Mouse (Mus musculus): ENCODE measurements around the gene Prkaa1.

The Prkaa1 gene

DNA sequence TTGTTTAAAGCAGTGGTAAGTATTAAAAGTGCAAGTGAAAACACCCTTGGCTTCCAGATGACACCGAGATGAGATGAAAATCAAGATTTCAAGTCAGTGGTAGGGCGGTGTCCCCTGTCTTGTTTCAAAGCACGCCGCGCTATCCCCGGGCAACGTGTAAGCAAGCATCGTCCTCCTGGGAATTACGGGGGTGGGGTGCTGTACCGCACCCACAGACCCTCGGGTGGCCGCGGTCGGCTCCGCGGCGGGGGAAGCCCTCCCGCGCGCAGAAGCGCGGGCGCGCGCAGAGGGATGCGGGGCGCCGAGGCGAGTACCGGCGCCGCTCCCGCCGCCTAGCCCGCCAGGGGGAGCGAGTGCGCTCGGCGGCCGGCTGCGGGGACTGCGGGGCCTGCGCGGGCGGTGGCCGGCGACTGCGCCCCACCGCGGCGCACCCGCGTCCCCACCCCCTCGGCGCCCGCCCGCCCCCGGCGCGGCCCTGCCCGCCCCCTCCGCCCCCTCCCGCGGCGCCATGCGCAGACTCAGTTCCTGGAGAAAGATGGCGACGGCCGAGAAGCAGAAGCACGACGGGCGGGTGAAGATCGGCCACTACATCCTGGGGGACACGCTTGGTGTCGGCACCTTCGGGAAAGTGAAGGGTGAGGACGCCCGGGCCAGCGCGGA lies at the start of gene Prkaa1:
Gene Prkaa1 (plus strand): TSS at position 501 of the 660 bp plus-strand sequence.
- peak; percentile 73 for DNase-seq (ENCODE audit: low read depth, low spot score)

DNA sequence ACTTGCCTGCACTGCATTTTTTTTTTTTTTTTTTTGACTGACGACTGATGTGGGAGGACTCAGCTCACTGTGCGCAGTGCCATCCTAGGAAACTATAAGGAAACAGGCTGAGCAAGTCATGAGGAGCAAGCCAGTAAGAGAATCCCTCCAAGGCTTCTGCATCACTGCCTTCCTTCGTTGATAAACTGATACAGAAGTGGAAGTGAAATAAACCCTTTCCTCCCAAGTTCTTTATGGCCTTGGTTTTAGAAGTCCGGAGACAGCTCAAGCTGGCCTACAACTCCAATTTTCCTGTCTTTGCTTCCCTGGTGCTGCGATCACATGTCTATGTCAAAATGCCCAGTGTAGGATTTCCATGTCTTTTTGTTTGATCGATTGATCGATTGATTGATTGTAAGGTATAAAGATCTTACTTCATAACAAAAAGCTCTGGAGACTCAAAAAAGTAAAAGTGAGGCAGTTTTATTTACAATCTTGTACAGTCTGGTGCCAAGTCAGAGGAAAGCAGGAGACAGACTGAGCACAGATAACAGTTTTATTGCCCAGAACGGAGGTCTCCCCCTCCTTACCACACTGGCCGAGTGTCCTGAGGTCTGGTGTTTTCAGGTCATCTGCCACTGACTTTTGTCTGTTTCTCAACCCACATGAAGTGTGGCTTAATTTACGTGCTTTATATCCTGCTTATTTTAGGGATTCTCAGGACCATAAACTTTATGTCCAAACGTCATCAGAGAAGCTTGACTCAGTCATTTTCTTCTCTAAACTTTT lies 47.9 kb upstream of the Prkaa1 start:
- DNase-seq (ENCODE audit: low read depth, low spot score), result no peak

DNA sequence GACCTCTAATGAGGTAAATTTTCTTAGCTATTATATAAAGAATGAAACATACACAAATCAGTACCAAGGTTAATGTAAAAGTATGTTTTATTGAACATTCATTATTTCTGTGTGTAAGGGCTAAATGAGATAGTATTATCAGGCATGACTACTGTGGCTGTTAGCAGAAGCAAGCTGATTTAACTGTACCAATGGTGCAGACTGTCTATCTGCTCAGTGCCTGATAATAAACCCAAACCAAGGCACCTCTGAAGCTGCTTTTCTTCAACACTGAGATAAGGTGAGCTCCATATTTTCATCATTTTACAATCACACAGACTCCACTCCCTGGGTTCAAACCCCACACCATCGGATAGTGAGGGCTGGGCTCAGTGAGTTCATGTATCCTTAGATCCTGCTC lies 46.3 kb upstream of the Prkaa1 start:
- DNase-seq (ENCODE audit: low read depth, low spot score), result no peak

DNA sequence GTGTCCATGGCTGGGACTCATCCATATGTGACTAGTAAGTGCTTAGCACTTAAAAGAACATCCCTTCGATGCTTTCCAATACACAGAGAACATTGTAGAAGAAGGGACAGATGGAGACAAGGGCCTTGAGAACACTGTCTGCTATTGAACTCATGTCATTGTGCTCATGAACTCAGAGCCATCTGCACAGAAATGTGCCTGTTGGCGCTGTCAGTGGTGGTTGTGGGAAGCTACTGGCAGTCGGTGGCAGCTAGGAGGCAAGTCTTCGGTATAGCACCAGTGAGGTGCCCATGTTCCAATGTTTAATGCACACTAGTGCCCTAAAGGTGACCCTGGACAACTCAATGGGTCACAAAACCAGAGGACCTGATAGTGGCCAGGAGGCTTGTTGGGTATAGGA lies 41.3 kb upstream of the Prkaa1 start:
- no peak for DNase-seq (ENCODE audit: low read depth, low spot score)

DNA sequence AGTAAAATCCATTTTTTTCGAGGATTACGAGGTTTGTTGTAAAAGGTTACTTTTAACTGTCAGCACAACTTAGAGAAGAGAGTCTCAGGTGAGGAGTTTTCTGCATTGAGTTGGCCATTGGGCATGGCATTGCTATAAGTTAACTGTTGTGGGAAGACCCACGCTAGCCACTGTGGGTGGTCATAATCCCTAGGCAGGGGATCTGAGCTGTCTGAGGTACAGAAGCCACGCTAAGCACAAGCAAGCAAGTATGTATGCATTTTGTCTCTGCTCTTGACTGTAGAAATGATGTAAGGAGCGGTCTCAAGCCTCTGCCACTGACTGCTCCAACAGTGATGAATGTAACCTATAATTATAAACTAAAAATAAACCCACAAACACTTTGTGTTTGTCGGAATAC lies 37.8 kb upstream of the Prkaa1 start:
- DNase-seq (ENCODE audit: low read depth, low spot score), result no peak

DNA sequence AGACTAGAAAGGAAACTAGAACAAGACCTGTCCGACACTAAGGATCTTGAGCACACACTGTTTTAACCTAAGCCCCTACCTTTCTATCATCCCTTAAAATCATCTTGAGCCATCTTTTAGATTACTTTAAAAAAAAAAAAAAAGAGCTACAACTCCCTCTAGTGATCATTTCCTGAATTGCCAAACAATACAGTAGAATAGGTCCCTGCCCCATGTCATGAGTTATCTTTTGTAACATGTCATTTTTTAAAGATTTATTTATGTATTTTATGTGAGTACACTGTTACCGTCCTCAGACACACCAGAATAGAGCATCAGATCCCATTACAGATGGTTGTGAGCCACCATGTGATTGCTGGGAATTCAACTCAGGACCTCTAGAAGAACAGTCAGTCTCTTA lies 37.4 kb upstream of the Prkaa1 start:
- no peak for DNase-seq (ENCODE audit: low read depth, low spot score)

DNA sequence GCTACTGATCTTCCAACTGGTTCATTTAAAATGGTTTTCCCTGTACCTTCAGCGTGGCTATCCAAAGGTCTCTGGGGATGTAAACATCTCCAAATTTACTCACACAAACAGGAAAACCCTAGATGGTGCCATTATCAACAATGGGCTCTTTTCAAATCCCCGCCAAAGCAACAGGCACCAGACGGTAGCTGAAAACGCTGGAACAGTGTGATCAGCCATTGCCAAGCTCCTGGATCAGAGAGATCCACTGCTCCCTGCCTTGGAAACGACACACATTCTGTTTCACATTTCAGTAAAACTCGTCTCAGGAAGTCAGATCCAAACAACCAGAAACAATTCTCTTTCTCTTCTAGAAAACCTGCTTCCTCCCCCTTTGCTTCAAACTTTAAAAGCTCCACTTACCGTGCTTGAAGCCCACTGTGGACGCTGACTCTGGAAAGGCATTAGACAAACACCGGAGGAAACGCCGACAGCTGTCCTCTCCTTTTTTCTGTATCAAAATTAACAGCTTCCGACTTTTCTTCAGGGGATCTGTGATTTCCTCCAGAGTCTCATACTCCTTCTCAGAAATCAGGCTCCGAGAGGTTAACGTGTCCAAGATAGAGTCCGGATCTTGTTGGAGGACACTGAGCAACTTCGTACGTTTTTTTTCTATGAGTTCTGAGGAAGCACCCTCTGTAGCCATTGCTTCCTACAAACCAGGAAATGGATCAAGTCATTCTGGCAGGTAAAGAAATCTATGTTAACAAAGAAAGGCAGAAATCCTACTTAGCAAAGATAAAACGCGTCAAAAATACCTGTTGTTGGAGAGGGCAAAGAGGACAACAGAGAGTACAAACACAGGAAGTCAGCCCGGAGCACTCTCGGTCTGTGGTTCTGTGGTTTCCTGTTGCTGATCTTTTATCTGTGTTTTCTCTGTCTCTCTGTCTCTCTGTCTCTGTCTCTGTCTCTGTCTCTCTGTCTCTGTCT lies 35.7 kb upstream of the Prkaa1 start, which contains the start of gene Card6:
Gene Card6 (minus strand): TSS at position 854 of the 969 bp plus-strand sequence.
- no peak for DNase-seq (ENCODE audit: low read depth, low spot score)

DNA sequence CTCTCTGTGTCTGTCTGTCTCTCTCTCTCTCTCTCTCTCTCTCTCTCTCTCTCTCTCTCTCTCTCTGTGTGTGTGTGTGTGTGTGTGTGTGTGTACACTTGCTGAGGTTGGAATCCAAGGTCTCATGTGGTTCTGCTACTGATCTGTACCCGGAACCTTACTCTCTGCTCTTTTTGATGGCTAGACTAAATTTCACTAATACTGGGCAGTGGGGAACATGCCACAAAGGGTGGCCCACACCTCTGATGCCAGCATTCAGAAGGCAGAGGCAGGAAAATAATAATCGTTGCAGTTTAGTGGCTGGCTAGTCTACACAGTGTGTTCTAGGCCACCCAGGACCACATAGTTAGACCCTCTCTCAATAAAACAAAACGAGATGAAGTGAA lies 35.0 kb upstream of the Prkaa1 start:
- no peak for DNase-seq (ENCODE audit: low read depth, low spot score)

DNA sequence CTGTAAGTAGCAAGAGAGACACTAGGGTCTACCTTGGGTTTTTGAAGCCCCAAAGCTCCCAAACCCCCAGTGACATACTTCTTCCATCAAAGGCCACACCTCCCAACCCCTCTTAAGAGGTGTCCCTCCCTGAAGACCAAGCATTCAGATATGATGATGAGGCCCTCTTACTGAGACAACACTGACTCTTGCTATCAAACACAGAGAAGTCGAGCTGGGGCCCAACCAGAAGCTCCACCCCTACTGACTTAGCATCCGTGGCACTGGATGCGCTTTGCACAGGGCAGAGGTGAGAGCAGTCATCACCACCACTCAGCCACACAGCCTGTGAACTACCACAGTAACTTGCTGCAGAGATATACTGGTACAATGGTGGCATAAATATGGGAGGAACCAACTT lies 31.0 kb upstream of the Prkaa1 start:
- DNase-seq (ENCODE audit: low read depth, low spot score), result no peak

DNA sequence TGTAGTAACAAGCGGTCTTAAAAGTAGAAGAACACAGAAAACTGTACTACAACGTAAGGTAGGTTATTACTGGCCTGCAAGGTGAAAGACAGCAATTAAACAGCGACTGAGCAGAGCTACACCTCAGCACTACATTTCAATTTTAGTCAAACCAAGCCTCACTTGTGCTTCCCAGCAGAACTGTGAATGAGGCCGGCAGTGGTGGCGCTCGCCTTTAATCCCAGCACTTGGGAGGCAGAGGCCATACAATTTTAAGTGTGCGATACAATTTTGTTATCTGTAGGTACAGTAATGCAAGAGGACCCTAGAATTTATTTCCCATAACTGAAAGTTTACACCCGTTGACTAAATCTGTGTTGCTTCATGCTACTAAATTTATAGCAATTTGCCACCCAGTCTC lies 28.5 kb upstream of the Prkaa1 start:
- no peak for DNase-seq (ENCODE audit: low read depth, low spot score)

DNA sequence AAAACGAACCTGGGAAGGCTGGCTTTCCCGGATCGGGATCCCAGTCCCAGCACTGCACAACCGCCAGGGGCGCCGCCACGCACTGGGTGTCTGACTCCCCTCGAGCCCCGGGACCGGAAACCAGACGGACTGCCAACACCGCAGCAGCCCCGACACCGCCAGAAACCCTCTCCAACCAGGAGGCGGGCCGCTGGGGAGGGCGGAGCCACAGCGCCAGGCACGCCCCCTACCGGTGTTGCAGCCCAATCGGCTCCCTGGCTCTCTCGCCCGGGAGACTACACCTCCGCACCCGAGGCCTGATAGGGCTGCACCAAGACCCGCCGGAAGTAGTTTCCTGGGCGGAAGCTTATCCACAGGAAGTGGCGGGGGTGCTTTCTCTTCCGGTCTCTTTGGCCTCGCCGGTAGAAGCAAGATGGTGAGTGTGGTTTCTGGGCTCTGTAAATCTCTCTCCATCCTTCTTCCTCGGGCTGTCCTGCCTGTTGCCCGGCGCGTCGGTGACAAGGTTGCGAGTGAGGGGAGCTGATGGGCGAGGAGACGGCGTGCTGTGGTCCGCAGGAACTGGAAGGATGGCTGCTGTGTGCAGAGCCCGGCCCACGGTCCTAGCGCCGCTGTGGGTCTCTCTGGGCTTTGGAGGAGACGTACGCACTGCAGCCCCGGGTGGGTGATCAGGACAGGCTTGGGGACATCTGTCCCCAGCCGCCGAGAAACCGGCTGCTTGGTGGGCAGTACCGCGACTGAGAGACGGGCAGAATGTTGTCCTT lies 27.2 kb upstream of the Prkaa1 start, which contains the start of gene Rpl37:
Gene Rpl37 (plus strand): TSS at position 376 of the 761 bp plus-strand sequence.
- peak; percentile 96 for DNase-seq (ENCODE audit: low read depth, low spot score)

DNA sequence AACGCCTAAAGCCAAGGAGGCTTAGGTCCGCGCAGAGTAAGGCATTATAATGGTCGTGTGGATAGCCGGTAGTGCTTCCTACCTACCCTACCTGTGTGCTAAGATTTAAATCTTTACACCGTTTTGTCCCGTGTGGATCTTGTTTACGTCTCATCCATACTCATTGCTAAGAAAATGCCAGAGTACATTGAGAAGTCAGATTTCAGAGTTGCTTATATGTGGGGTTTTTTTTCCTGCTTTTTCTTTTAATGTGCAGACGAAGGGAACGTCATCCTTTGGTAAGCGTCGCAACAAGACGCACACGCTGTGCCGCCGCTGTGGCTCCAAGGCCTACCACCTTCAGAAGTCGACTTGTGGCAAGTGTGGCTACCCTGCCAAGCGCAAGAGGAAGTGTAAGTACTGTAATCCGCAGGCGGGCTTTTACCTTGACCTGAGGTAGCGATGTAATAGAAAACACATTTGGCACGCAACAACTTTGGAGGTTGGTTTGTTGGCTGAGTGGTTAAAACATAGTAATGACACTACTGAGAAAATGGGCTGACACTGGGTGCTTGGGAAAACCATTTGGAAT lies 26.5 kb upstream of the Prkaa1 start:
- DNase-seq (ENCODE audit: low read depth, low spot score), result no peak

DNA sequence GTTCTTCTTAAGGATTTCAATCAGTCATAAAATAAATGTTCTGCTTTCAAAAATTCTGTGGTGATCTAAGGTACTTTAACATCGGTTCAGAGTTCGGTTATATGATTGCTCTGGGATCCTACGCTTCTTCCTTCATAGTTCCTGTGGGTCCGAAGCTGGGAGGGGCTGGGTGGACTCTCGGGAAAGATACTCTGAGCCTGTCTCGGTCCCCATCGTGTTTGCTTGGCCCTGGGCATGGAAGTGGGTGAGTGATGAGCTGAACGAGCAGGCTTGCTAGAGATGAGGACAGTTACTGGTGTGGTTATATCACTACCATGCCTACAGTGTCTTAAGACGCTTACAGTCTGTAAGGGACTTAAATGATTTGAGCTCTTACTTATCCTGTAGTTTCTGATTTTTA lies 25.0 kb upstream of the Prkaa1 start:
- DNase-seq (ENCODE audit: low read depth, low spot score), result no peak

DNA sequence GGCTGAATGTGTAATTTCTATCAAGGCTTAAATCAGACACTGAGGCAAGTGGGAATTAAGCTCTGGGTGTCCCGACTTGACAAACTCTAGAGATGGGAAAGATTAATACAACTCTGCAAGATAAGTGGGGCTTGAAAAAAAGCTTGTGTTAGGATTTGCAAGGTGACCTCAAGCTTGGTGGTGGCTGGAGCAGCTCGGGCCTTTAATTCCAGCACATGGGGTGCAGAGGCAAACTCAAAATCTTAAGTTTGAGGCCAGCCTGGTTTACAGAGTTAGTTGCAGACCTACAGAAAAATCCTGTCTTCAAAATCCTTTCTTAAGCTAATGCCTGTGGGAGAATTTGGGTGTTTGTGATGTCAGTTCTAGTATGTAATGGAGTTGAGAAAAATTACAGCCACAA lies 24.5 kb upstream of the Prkaa1 start:
- no peak for DNase-seq (ENCODE audit: low read depth, low spot score)

DNA sequence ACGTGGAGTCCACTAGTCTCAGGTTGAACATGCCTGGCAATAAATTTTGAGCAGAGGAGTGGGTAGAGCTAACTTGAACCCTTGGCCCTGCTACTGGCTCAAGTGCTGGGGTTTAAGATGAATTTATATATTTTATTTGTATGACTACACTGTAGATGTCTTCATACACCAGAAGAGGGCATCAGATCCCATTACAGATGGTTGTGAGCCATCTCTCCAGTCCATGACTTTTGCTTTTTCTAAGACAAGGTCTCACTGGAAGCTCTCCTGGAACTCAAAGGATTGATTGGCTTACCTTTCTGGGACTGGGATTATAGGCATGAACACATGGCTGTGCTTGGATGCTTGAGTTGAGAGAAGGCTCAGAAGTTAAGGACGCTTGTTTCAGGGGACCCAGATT lies 24.0 kb upstream of the Prkaa1 start:
- no peak for DNase-seq (ENCODE audit: low read depth, low spot score)

DNA sequence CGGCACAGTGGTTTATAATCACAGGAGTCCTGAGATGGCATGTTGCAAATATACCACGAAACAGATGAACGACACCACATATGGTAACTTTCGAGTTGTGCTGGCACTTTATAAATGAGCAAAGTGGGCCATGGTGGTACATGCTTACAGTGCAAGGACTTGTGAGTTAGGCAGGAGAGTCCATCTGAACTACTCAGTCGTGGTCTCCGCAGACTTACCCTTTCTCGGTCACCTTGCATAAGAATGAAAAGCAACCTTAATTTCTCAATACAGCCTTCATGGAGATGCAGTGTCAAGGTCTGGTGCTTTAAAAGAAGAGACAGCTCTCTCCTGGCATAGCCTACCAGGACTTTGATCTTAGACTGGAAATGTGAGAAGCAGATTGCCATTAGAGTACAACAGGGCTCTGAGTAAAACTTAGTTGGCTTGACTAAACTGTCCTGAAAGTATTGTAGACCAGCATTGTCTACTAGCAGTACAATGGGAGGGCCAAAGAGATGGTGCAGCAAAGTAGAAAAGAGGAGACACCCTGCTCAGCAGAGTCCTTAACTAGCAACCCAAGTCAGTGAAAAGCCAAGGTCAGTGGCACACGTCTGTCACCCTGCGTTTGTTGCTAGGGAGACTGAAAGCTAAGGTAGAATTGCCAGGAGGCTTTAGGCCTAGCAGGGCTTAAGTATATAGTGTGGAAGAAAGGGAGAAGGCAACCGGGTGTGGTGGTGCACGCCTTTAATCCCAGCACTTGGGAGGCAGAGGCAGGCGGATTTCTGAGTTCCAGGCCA lies 21.9 kb upstream of the Prkaa1 start:
- no peak for DNase-seq (ENCODE audit: low read depth, low spot score)

DNA sequence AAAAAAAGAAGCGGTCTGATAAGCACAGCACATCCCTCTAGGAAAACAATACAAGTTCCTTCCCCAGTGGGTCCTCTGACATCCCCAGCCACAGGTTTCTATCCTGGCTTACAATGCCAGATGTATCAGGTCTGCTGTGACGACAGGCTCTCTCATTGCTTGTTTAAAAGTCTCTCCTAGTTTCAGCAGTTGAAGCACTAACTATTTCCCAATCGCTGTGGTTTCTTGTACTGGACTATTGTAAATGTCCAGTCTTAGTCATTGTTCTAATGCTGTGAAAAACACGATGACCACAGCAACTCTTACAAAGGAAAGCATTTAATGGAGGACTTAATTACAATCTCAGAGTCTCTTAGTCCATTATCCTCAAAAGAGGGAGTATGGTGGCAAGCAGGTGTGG lies 17.2 kb upstream of the Prkaa1 start:
- no peak for DNase-seq (ENCODE audit: low read depth, low spot score)

DNA sequence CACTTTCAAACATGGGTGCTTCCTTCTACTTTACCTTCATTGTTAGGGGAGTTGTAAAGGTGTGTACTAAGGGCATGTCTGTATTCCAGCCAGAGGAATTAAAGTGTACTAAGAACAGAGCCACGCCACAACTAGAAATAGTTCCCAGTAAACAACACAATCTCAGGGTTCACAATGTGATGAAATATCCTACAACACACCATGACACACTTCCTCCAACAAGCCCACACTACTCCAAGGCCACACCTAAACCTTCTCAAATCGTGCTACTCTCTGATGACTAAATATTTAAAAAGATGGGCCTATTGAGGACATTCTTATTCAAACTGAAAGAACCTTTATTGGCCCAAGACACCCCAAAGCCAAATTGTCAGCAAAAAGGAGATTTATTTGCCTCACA lies 16.2 kb upstream of the Prkaa1 start:
- no peak for DNase-seq (ENCODE audit: low read depth, low spot score)

DNA sequence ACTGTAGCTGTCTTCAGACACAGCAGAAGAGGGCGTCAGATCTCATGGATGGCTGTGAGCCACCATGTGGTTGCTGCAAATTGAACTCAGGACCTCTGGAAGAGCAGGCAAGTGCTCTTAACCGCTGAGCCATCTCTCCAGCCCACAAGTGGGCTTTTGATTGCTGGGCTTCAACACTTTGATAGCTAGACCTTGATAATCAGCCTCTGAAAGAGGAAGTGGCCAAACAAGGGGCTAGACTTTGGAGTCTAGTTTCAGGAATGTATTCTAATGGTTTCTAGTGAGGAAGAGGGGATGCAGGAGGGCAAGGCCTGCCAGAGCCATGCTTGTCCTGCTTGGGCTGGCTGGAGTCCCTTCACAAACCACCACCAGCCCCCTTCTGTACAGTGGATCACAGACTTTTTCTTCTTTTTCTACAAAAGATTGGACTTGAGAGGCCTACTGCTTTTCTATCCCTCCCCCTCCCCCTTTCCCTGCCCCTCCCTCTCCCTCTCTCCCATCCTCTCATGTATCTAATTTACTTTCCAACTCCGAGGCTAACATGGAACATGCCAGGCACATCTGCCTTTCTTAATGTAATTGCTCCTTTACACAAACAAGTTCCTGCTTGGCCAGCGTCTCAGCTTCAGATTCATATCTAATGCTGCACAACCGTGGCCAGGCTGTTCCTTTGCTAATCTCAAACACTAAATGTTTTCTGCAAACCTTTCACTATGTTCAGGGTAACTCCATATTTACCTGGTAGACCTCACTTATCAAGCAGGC lies 15.3 kb upstream of the Prkaa1 start:
- no peak for DNase-seq (ENCODE audit: low read depth, low spot score)

Data from retina, postnatal 7 days (tissue).